Mouse (Mus musculus): ENCODE measurements around the gene Gm21970. TPM values are rescaled to one million over a fixed set of nuclear protein-coding genes. Genes with fewer than 3 reads are reported as not detected.
A peak's percentile ranks its signal among the peaks of the same experiment; 100 is the strongest.

Gene Gm21970
- polyA plus RNA-seq, 1 experiment from 2014 or later, result not detected

- no peaks in the 10 kb centered on the region for H3K27me3 ChIP-seq
- no peak overlapping the region for H3K4me3 ChIP-seq
- 93% methylated on average over 6 of the region's 6 CpGs for WGBS
- no peaks in the 10 kb centered on the region for H3K4me1 ChIP-seq
- H3K9ac ChIP-seq, result no peak overlapping the region
- no peaks in the 10 kb centered on the region for H3K9me3 ChIP-seq (replicated peaks)
- no peaks in the 10 kb centered on the region for H3K36me3 ChIP-seq (ENCODE audit: poor library complexity, severe bottlenecking)
- no peak for ATAC-seq
- H3K4me2 ChIP-seq, result no peak overlapping the region
- H3K27ac ChIP-seq, result no peak overlapping the region
Measured at GRCm38 (mm10) chr16:91447512-91447900, 56.0 kb downstream of the Gm21970 start.

GRCm38 (mm10) chr16:91448088-91448487 lies 56.6 kb downstream of the Gm21970 start:
- no peaks in the 10 kb centered on the region for H3K4me1 ChIP-seq
- H3K27me3 ChIP-seq, result no peaks in the 10 kb centered on the region
- no peak overlapping the region for H3K4me2 ChIP-seq
- H3K9ac ChIP-seq, result no peak overlapping the region
- H3K27ac ChIP-seq, result no peak overlapping the region
- no peak for ATAC-seq
- H3K36me3 ChIP-seq (ENCODE audit: poor library complexity, severe bottlenecking), result no peaks in the 10 kb centered on the region
- no peak overlapping the region for H3K4me3 ChIP-seq
- H3K9me3 ChIP-seq (replicated peaks), result no peaks in the 10 kb centered on the region
- 94% methylated on average over 5 of the region's 5 CpGs for WGBS

GRCm38 (mm10) chr16:91448895-91449294 lies 57.4 kb downstream of the Gm21970 start:
- H3K27ac ChIP-seq, result no peak overlapping the region
- H3K27me3 ChIP-seq, result no peaks in the 10 kb centered on the region
- H3K36me3 ChIP-seq (ENCODE audit: poor library complexity, severe bottlenecking), result no peaks in the 10 kb centered on the region
- H3K4me2 ChIP-seq, result no peak overlapping the region
- no peaks in the 10 kb centered on the region for H3K9me3 ChIP-seq (replicated peaks)
- no peaks in the 10 kb centered on the region for H3K4me1 ChIP-seq
- WGBS, result 86% methylated on average over 7 of the region's 7 CpGs
- H3K4me3 ChIP-seq, result no peak overlapping the region
- no peak overlapping the region for H3K9ac ChIP-seq
- ATAC-seq, result no peak

- no peaks in the 10 kb centered on the region for H3K4me1 ChIP-seq
- no peak overlapping the region for H3K4me3 ChIP-seq
- no peak overlapping the region for H3K27ac ChIP-seq
- no peak overlapping the region for H3K9ac ChIP-seq
- no peak overlapping the region for H3K4me2 ChIP-seq
- no peaks in the 10 kb centered on the region for H3K27me3 ChIP-seq
- H3K9me3 ChIP-seq (replicated peaks), result no peaks in the 10 kb centered on the region
- H3K36me3 ChIP-seq (ENCODE audit: poor library complexity, severe bottlenecking), result no peaks in the 10 kb centered on the region
- 82% methylated on average over 12 of the region's 12 CpGs for WGBS
- ATAC-seq, result no peak
Measured at GRCm38 (mm10) chr16:91450137-91451064, 58.9 kb downstream of the Gm21970 start.

GRCm38 (mm10) chr16:91451949-91452348 lies 60.4 kb downstream of the Gm21970 start:
- no peaks in the 10 kb centered on the region for H3K9me3 ChIP-seq (replicated peaks)
- no peak for ATAC-seq
- no peaks in the 10 kb centered on the region for H3K4me1 ChIP-seq
- no peaks in the 10 kb centered on the region for H3K27me3 ChIP-seq
- no peaks in the 10 kb centered on the region for H3K36me3 ChIP-seq (ENCODE audit: poor library complexity, severe bottlenecking)
- no peak overlapping the region for H3K9ac ChIP-seq
- H3K4me2 ChIP-seq, result no peak overlapping the region
- WGBS, result 93% methylated on average over 2 of the region's 2 CpGs
- H3K4me3 ChIP-seq, result no peak overlapping the region
- no peak overlapping the region for H3K27ac ChIP-seq

- H3K9ac ChIP-seq, result no peak overlapping the region
- H3K36me3 ChIP-seq (ENCODE audit: poor library complexity, severe bottlenecking), result no peaks in the 10 kb centered on the region
- H3K4me1 ChIP-seq, result no peaks in the 10 kb centered on the region
- no peaks in the 10 kb centered on the region for H3K9me3 ChIP-seq (replicated peaks)
- no peak overlapping the region for H3K4me3 ChIP-seq
- no peaks in the 10 kb centered on the region for H3K27me3 ChIP-seq
- H3K27ac ChIP-seq, result no peak overlapping the region
- H3K4me2 ChIP-seq, result no peak overlapping the region
- 77% methylated on average over 6 of the region's 6 CpGs for WGBS
- ATAC-seq, result no peak
Measured at GRCm38 (mm10) chr16:91452363-91452896, 60.9 kb downstream of the Gm21970 start.

- 71% methylated on average over 4 of the region's 4 CpGs for WGBS
- ATAC-seq, result no peak
- H3K4me2 ChIP-seq, result no peak overlapping the region
- peaks cover 10% of the 10 kb centered on the region for H3K4me1 ChIP-seq
- H3K27me3 ChIP-seq, result no peaks in the 10 kb centered on the region
- H3K9me3 ChIP-seq (replicated peaks), result no peaks in the 10 kb centered on the region
- H3K27ac ChIP-seq, result no peak overlapping the region
- H3K9ac ChIP-seq, result no peak overlapping the region
- H3K4me3 ChIP-seq, result no peak overlapping the region
- no peaks in the 10 kb centered on the region for H3K36me3 ChIP-seq (ENCODE audit: poor library complexity, severe bottlenecking)
Measured at GRCm38 (mm10) chr16:91455868-91456267, 64.3 kb downstream of the Gm21970 start.

GRCm38 (mm10) chr16:91458301-91458746 lies 66.8 kb downstream of the Gm21970 start:
- H3K4me1 ChIP-seq, result peaks cover 10% of the 10 kb centered on the region
- 77% methylated on average over 21 of the region's 21 CpGs for whole genome bisulfite sequencing
- no peaks in the 10 kb centered on the region for H3K9me3 ChIP-seq (replicated peaks)
- 0 out of 2 replicates have a peak overlapping the region, but pooled peaks have one; percentile 22 for H3K27ac ChIP-seq
- no peaks in the 10 kb centered on the region for H3K27me3 ChIP-seq
- H3K4me3 ChIP-seq, result no peak overlapping the region
- no peak for ATAC-seq
- H3K9ac ChIP-seq, result no peak overlapping the region
- H3K36me3 ChIP-seq (ENCODE audit: poor library complexity, severe bottlenecking), result no peaks in the 10 kb centered on the region
- no peak overlapping the region for H3K4me2 ChIP-seq

GRCm38 (mm10) chr16:91458976-91459375 lies 67.5 kb downstream of the Gm21970 start:
- H3K27ac ChIP-seq, result peak overlapping the region; percentile 65
- H3K4me3 ChIP-seq, result no peak overlapping the region
- H3K9me3 ChIP-seq (replicated peaks), result no peaks in the 10 kb centered on the region
- no peaks in the 10 kb centered on the region for H3K27me3 ChIP-seq
- H3K36me3 ChIP-seq (ENCODE audit: poor library complexity, severe bottlenecking), result no peaks in the 10 kb centered on the region
- peak; percentile 82 for ATAC-seq
- H3K9ac ChIP-seq, result no peak overlapping the region
- H3K4me1 ChIP-seq, result peaks cover 10% of the 10 kb centered on the region
- H3K4me2 ChIP-seq, result peak overlapping the region; percentile 7
- 15% methylated on average over 5 of the region's 5 CpGs for WGBS

- Histone ChIP-seq H3K4me2 (peak overlapping the region; percentile 7), H3K36me3 (ENCODE audit: poor library complexity, severe bottlenecking) (no peaks in the 10 kb centered on the region), H3K27ac (peak overlapping the region; percentile 65), H3K4me1 (peaks cover 10% of the 10 kb centered on the region), H3K27me3 (no peaks in the 10 kb centered on the region), H3K4me3 (no peak overlapping the region), H3K9ac (no peak overlapping the region), H3K9me3 (replicated peaks) (no peaks in the 10 kb centered on the region)
- no peak for ATAC-seq
- 93% methylated on average over 3 of the region's 3 CpGs for WGBS
Measured at GRCm38 (mm10) chr16:91459396-91459795, 67.9 kb downstream of the Gm21970 start.

- Histone ChIP-seq H3K27ac (no peak overlapping the region), H3K4me1 (peaks cover 10% of the 10 kb centered on the region), H3K9me3 (replicated peaks) (no peaks in the 10 kb centered on the region), H3K4me3 (no peak overlapping the region), H3K36me3 (ENCODE audit: poor library complexity, severe bottlenecking) (no peaks in the 10 kb centered on the region), H3K9ac (no peak overlapping the region), H3K4me2 (no peak overlapping the region), H3K27me3 (no peaks in the 10 kb centered on the region)
- 73% methylated on average over 11 of the region's 11 CpGs for whole genome bisulfite sequencing
- ATAC-seq, result no peak
Measured at GRCm38 (mm10) chr16:91459841-91460370, 68.4 kb downstream of the Gm21970 start.

- H3K27ac ChIP-seq, result no peak overlapping the region
- ATAC-seq, result no peak
- WGBS, result 75% methylated on average over 11 of the region's 11 CpGs
Measured at GRCm38 (mm10) chr16:91461066-91461638, 69.6 kb downstream of the Gm21970 start.

More at GRCm38 (mm10) chr16:91461066-91461638, 69.6 kb downstream of the Gm21970 start:
- Histone ChIP-seq H3K9ac (no peak overlapping the region), H3K27me3 (no peaks in the 10 kb centered on the region), H3K9me3 (replicated peaks) (no peaks in the 10 kb centered on the region), H3K4me1 (peaks cover 22% of the 10 kb centered on the region), H3K36me3 (ENCODE audit: poor library complexity, severe bottlenecking) (no peaks in the 10 kb centered on the region), H3K4me3 (no peak overlapping the region), H3K4me2 (no peak overlapping the region)

All from forebrain, embryonic 13.5 days (tissue).